Mouse (Mus musculus): Measurements from ENCODE around the gene Ppp2r2c. TPM values are rescaled to one million over a fixed set of nuclear protein-coding genes. Genes with fewer than 3 reads are reported as not detected.

Ppp2r2c gene
- polyA plus RNA-seq, 1 experiment from 2014 or later: 0.03 TPM

- WGBS: 69% methylated on average over 8 of the region's 8 CpGs
- Histone ChIP-seq H3K27ac (no peak overlapping the region), H3K27me3 (ENCODE audit: insufficient read depth, poor library complexity, severe bottlenecking) (peaks cover 24% of the 10 kb centered on the region), H3K9me3 (no peaks in the 10 kb centered on the region), H3K4me3 (no peak overlapping the region), H3K4me1 (no peaks in the 10 kb centered on the region), H3K36me3 (no peaks in the 10 kb centered on the region)
- no peak for DNase-seq (ENCODE audit: low spot score)
These were observed 36.9 kb downstream of the Ppp2r2c start for GRCm38 (mm10) chr5:36905216-36905615.

- no peaks in the 10 kb centered on the region for H3K4me1 ChIP-seq
- H3K36me3 ChIP-seq: no peaks in the 10 kb centered on the region
- DNase-seq (ENCODE audit: low spot score): no peak
- 57% methylated on average over 10 of the region's 10 CpGs for WGBS
- H3K4me3 ChIP-seq: no peak overlapping the region
- H3K27me3 ChIP-seq (ENCODE audit: insufficient read depth, poor library complexity, severe bottlenecking): peaks cover 46% of the 10 kb centered on the region
- no peak overlapping the region for H3K27ac ChIP-seq
- H3K9me3 ChIP-seq: no peaks in the 10 kb centered on the region
These were observed 39.4 kb downstream of the Ppp2r2c start for GRCm38 (mm10) chr5:36907695-36908094.

- peaks cover 52% of the 10 kb centered on the region for H3K27me3 ChIP-seq (ENCODE audit: insufficient read depth, poor library complexity, severe bottlenecking)
- H3K36me3 ChIP-seq: no peaks in the 10 kb centered on the region
- no peak for DNase-seq (ENCODE audit: low spot score)
- no peaks in the 10 kb centered on the region for H3K9me3 ChIP-seq
- H3K4me1 ChIP-seq: no peaks in the 10 kb centered on the region
- no peak overlapping the region for H3K27ac ChIP-seq
- H3K4me3 ChIP-seq: no peak overlapping the region
- 84% methylated on average over 21 of the region's 21 CpGs for WGBS
These were observed 41.2 kb downstream of the Ppp2r2c start for GRCm38 (mm10) chr5:36909545-36909944.

- no peak for DNase-seq (ENCODE audit: low spot score)
- H3K27me3 ChIP-seq (ENCODE audit: insufficient read depth, poor library complexity, severe bottlenecking): peaks cover 45% of the 10 kb centered on the region
- 23% methylated on average over 7 of the region's 7 CpGs for WGBS
- peaks cover 4% of the 10 kb centered on the region; the same call in 1 of the 2 replicates for H3K4me1 ChIP-seq
- H3K9me3 ChIP-seq: no peaks in the 10 kb centered on the region
- H3K27ac ChIP-seq: no peak overlapping the region
- H3K36me3 ChIP-seq: no peaks in the 10 kb centered on the region
- H3K4me3 ChIP-seq: no peak overlapping the region
These were observed 42.7 kb downstream of the Ppp2r2c start for GRCm38 (mm10) chr5:36910980-36911379.

GRCm38 (mm10) chr5:36911759-36912352 is 43.5 kb downstream of the Ppp2r2c start:
- no peaks in the 10 kb centered on the region for H3K36me3 ChIP-seq
- H3K27me3 ChIP-seq (ENCODE audit: insufficient read depth, poor library complexity, severe bottlenecking): peaks cover 45% of the 10 kb centered on the region
- peaks cover 4% of the 10 kb centered on the region; the same call in 1 of the 2 replicates for H3K4me1 ChIP-seq
- H3K27ac ChIP-seq: no peak overlapping the region
- no peaks in the 10 kb centered on the region for H3K9me3 ChIP-seq
- 54% methylated on average over 11 of the region's 11 CpGs for WGBS
- DNase-seq (ENCODE audit: low spot score): no peak
- no peak overlapping the region for H3K4me3 ChIP-seq

- Histone ChIP-seq H3K27me3 (ENCODE audit: insufficient read depth, poor library complexity, severe bottlenecking) (peaks cover 45% of the 10 kb centered on the region), H3K4me1 (peaks cover 4% of the 10 kb centered on the region; the same call in 1 of the 2 replicates), H3K9me3 (no peaks in the 10 kb centered on the region), H3K4me3 (no peak overlapping the region), H3K36me3 (no peaks in the 10 kb centered on the region), H3K27ac (no peak overlapping the region)
- 50% methylated on average over 14 of the region's 14 CpGs for WGBS
- no peak for DNase-seq (ENCODE audit: low spot score)
These were observed 44.4 kb downstream of the Ppp2r2c start for GRCm38 (mm10) chr5:36912602-36913310.

GRCm38 (mm10) chr5:36915256-36915655 is 46.9 kb downstream of the Ppp2r2c start:
- 68% methylated on average over 2 of the region's 3 CpGs for WGBS
- no peak for DNase-seq (ENCODE audit: low spot score)
- Histone ChIP-seq H3K36me3 (no peaks in the 10 kb centered on the region), H3K4me1 (peaks cover 4% of the 10 kb centered on the region; the same call in 1 of the 2 replicates), H3K27me3 (ENCODE audit: insufficient read depth, poor library complexity, severe bottlenecking) (peaks cover 36% of the 10 kb centered on the region), H3K4me3 (no peak overlapping the region), H3K9me3 (no peaks in the 10 kb centered on the region), H3K27ac (no peak overlapping the region)

GRCm38 (mm10) chr5:36916581-36916980 is 48.3 kb downstream of the Ppp2r2c start:
- Histone ChIP-seq H3K27me3 (ENCODE audit: insufficient read depth, poor library complexity, severe bottlenecking) (peaks cover 24% of the 10 kb centered on the region), H3K36me3 (no peaks in the 10 kb centered on the region), H3K9me3 (no peaks in the 10 kb centered on the region), H3K27ac (no peak overlapping the region), H3K4me1 (peaks cover 10% of the 10 kb centered on the region; the same call in 1 of the 2 replicates), H3K4me3 (no peak overlapping the region)
- no peak for DNase-seq (ENCODE audit: low spot score)
- WGBS: 76% methylated on average over 4 of the region's 4 CpGs

GRCm38 (mm10) chr5:36917245-36917644 is 48.9 kb downstream of the Ppp2r2c start:
- no peak for DNase-seq (ENCODE audit: low spot score)

GRCm38 (mm10) chr5:36918016-36918415 is 49.7 kb downstream of the Ppp2r2c start:
- Histone ChIP-seq H3K27ac (no peak overlapping the region), H3K4me1 (peaks cover 16% of the 10 kb centered on the region), H3K9me3 (no peaks in the 10 kb centered on the region), H3K36me3 (no peaks in the 10 kb centered on the region), H3K27me3 (ENCODE audit: insufficient read depth, poor library complexity, severe bottlenecking) (peaks cover 10% of the 10 kb centered on the region; the same call in 1 of the 2 replicates), H3K4me3 (no peak overlapping the region)
- DNase-seq (ENCODE audit: low spot score): no peak
- WGBS: 71% methylated on average over 7 of the region's 7 CpGs

More at GRCm38 (mm10) chr5:36917245-36917644, 48.9 kb downstream of the Ppp2r2c start:
- peaks cover 18% of the 10 kb centered on the region for H3K27me3 ChIP-seq (ENCODE audit: insufficient read depth, poor library complexity, severe bottlenecking)
- no peak overlapping the region for H3K4me3 ChIP-seq
- 71% methylated on average over 4 of the region's 4 CpGs for WGBS
- no peak overlapping the region for H3K27ac ChIP-seq
- H3K9me3 ChIP-seq: no peaks in the 10 kb centered on the region
- peaks cover 10% of the 10 kb centered on the region; the same call in 1 of the 2 replicates for H3K4me1 ChIP-seq
- no peaks in the 10 kb centered on the region for H3K36me3 ChIP-seq

- 0 out of 2 replicates have a peak, but pooled peaks cover 3% of the 10 kb centered on the region for H3K27me3 ChIP-seq (ENCODE audit: insufficient read depth, poor library complexity, severe bottlenecking)
- H3K27ac ChIP-seq: no peak overlapping the region
- H3K4me1 ChIP-seq: peaks cover 33% of the 10 kb centered on the region
- WGBS: 54% methylated on average over 1 of the region's 1 CpGs
- H3K9me3 ChIP-seq: no peaks in the 10 kb centered on the region
- no peaks in the 10 kb centered on the region for H3K36me3 ChIP-seq
- H3K4me3 ChIP-seq: no peak overlapping the region
- no peak for DNase-seq (ENCODE audit: low spot score)
These were observed 51.8 kb downstream of the Ppp2r2c start for GRCm38 (mm10) chr5:36920072-36920471.

GRCm38 (mm10) chr5:36921871-36922270 is 53.6 kb downstream of the Ppp2r2c start:
- Histone ChIP-seq H3K4me3 (no peak overlapping the region), H3K27ac (0 out of 2 replicates have a peak overlapping the region, but pooled peaks have one; percentile 3), H3K4me1 (peaks cover 36% of the 10 kb centered on the region), H3K36me3 (no peaks in the 10 kb centered on the region), H3K9me3 (no peaks in the 10 kb centered on the region), H3K27me3 (ENCODE audit: insufficient read depth, poor library complexity, severe bottlenecking) (no peaks in the 10 kb centered on the region)
- 80% methylated on average over 1 of the region's 1 CpGs for WGBS
- DNase-seq (ENCODE audit: low spot score): no peak

GRCm38 (mm10) chr5:36922811-36923210 is 54.5 kb downstream of the Ppp2r2c start:
- no peak for DNase-seq (ENCODE audit: low spot score)
- Histone ChIP-seq H3K36me3 (no peaks in the 10 kb centered on the region), H3K27me3 (ENCODE audit: insufficient read depth, poor library complexity, severe bottlenecking) (no peaks in the 10 kb centered on the region), H3K27ac (peak overlapping the region; percentile 83), H3K9me3 (no peaks in the 10 kb centered on the region), H3K4me3 (no peak overlapping the region), H3K4me1 (peaks cover 36% of the 10 kb centered on the region)
- 53% methylated on average over 10 of the region's 10 CpGs for WGBS
